Mouse (Mus musculus) heart, postnatal 0 days (tissue): ENCODE data around the gene Srp72.

Experiments used
- CTCF ChIP-seq: IDR thresholded peaks from 2 replicates; pipeline ENCODE4 v1.5.1; 2016; ENCODE audit warnings: antibody characterized with exemption, control low read depth, low read depth
- EP300 ChIP-seq: IDR thresholded peaks from 2 replicates; pipeline ENCODE4 v1.6.1; 2016; ENCODE audit warnings: antibody characterized with exemption, low read depth

DNA sequence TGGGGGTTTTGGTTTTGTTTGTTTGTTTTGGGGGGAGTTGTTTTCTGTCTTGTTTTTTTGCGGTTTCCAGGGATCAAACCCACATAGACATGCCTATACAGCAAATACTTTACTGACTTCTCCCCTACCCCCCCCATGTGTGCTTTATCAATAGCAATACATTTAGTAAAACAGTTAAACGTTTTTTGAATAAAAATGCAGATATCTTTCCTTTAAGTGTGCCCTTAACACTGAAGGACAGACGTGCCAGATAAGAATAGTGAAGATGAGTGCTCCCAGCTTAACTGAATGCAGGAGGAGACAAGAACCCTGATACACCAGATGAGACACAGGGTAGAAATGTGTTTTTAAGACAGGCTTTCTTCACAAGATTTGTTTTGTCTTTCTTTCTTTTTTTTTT, 36.6 kb downstream of the Srp72 start:
- TF ChIP-seq CTCF (no peak), EP300 (no peak)
